Mouse (Mus musculus): ENCODE data around the gene Dus1l. TPM values are rescaled to one million over a fixed set of nuclear protein-coding genes. Genes with fewer than 3 reads are reported as not detected.

Gene Dus1l
- polyA plus RNA-seq, 1 experiment from 2014 or later, result 50.0 TPM

Other genes starting within 250 kb of the Dus1l start
- gene Mcrip1, start 246.7 kb downstream of the Dus1l start, polyA plus RNA-seq (2015; fragmentation: Nextera tagmentation; extraction: Ambion mirVana), result 242 and 245 TPM in 2 replicates
- gene Ppp1r27, start 245.3 kb downstream of the Dus1l start, polyA plus RNA-seq (2015; fragmentation: Nextera tagmentation; extraction: Ambion mirVana), result 0.23 TPM in 1 of 2 replicates, not detected in the other
- 234 and 239 TPM in 2 replicates for gene P4hb, start 223.2 kb downstream of the Dus1l start, polyA plus RNA-seq (2015; fragmentation: Nextera tagmentation; extraction: Ambion mirVana)
- gene Arhgdia, start 214.8 kb downstream of the Dus1l start, polyA plus RNA-seq (2015; fragmentation: Nextera tagmentation; extraction: Ambion mirVana), result 464 TPM in 2 replicates
- 372 and 388 TPM in 2 replicates for gene Alyref, start 198.0 kb downstream of the Dus1l start, polyA plus RNA-seq (2015; fragmentation: Nextera tagmentation; extraction: Ambion mirVana)
- gene Anapc11, start 198.0 kb downstream of the Dus1l start, polyA plus RNA-seq (2015; fragmentation: Nextera tagmentation; extraction: Ambion mirVana), result 199 and 205 TPM in 2 replicates
- 0.51 and 0.65 TPM in 2 replicates for gene Npb, start 187.9 kb downstream of the Dus1l start, polyA plus RNA-seq (2015; fragmentation: Nextera tagmentation; extraction: Ambion mirVana)
- 167 and 174 TPM in 2 replicates for gene Pcyt2, start 178.5 kb downstream of the Dus1l start, polyA plus RNA-seq (2015; fragmentation: Nextera tagmentation; extraction: Ambion mirVana)
- gene Sirt7, start 171.2 kb downstream of the Dus1l start, polyA plus RNA-seq (2015; fragmentation: Nextera tagmentation; extraction: Ambion mirVana), result 51.4 and 53.1 TPM in 2 replicates
- 42.1 and 44.1 TPM in 2 replicates for gene Mafg, start 162.8 kb downstream of the Dus1l start, polyA plus RNA-seq (2015; fragmentation: Nextera tagmentation; extraction: Ambion mirVana)
- 30.9 and 35.3 TPM in 2 replicates for gene Pycr1, start 152.6 kb downstream of the Dus1l start, polyA plus RNA-seq (2015; fragmentation: Nextera tagmentation; extraction: Ambion mirVana)
- 0.47 TPM in 1 of 2 replicates, not detected in the other for gene Myadml2, start 148.2 kb downstream of the Dus1l start, polyA plus RNA-seq (2015; fragmentation: Nextera tagmentation; extraction: Ambion mirVana)
- 0.46 and 1.1 TPM in 2 replicates for gene Notum, start 135.2 kb downstream of the Dus1l start, polyA plus RNA-seq (2015; fragmentation: Nextera tagmentation; extraction: Ambion mirVana)
- gene Aspscr1, start 123.4 kb downstream of the Dus1l start, polyA plus RNA-seq (2015; fragmentation: Nextera tagmentation; extraction: Ambion mirVana), result 144 and 154 TPM in 2 replicates
- gene Cenpx, start 82.7 kb downstream of the Dus1l start, polyA plus RNA-seq (2015; fragmentation: Nextera tagmentation; extraction: Ambion mirVana), result 97.9 and 103 TPM in 2 replicates
- 94.1 and 94.8 TPM in 2 replicates for gene Lrrc45, start 82.5 kb downstream of the Dus1l start, polyA plus RNA-seq (2015; fragmentation: Nextera tagmentation; extraction: Ambion mirVana)
- 245 and 251 TPM in 2 replicates for gene Rac3, start 74.9 kb downstream of the Dus1l start, polyA plus RNA-seq (2015; fragmentation: Nextera tagmentation; extraction: Ambion mirVana)
- gene Dcxr, start 69.1 kb downstream of the Dus1l start, polyA plus RNA-seq (2015; fragmentation: Nextera tagmentation; extraction: Ambion mirVana), result 9.0 and 9.3 TPM in 2 replicates
- 0.64 and 0.69 TPM in 2 replicates for gene Cbr2, start 64.3 kb downstream of the Dus1l start, polyA plus RNA-seq (2015; fragmentation: Nextera tagmentation; extraction: Ambion mirVana)
- gene Hmga1b, start 33.6 kb downstream of the Dus1l start, polyA plus RNA-seq (2015; fragmentation: Nextera tagmentation; extraction: Ambion mirVana), result 1.8 and 2.4 TPM in 2 replicates
- gene Rfng, start 12.2 kb downstream of the Dus1l start, polyA plus RNA-seq (2015; fragmentation: Nextera tagmentation; extraction: Ambion mirVana), result 88.5 and 94.5 TPM in 2 replicates
- gene Gps1, start 12.1 kb downstream of the Dus1l start, polyA plus RNA-seq (2015; fragmentation: Nextera tagmentation; extraction: Ambion mirVana), result 276 and 287 TPM in 2 replicates
- 78.3 and 80.6 TPM in 2 replicates for gene Fasn, start 28.1 kb upstream of the Dus1l start, polyA plus RNA-seq (2015; fragmentation: Nextera tagmentation; extraction: Ambion mirVana)
- 6.7 and 7.0 TPM in 2 replicates for gene Ccdc57, start 136.5 kb upstream of the Dus1l start, polyA plus RNA-seq (2015; fragmentation: Nextera tagmentation; extraction: Ambion mirVana)
- gene Slc16a3, start 152.1 kb upstream of the Dus1l start, polyA plus RNA-seq (2015; fragmentation: Nextera tagmentation; extraction: Ambion mirVana), result 9.1 and 9.6 TPM in 2 replicates
- 145 and 157 TPM in 2 replicates for gene Csnk1d, start 194.9 kb upstream of the Dus1l start, polyA plus RNA-seq (2015; fragmentation: Nextera tagmentation; extraction: Ambion mirVana)
- gene Cd7, start 243.0 kb upstream of the Dus1l start, polyA plus RNA-seq (2015; fragmentation: Nextera tagmentation; extraction: Ambion mirVana), result not detected in 2 replicates

Measured in forebrain, embryonic 15.5 days (tissue).